Mouse (Mus musculus) heart, postnatal 0 days (tissue): Measurements from ENCODE around the gene Abca17.

Experiments
- CTCF ChIP-seq: IDR thresholded peaks from 2 replicates; pipeline ENCODE4 v1.5.1; 2016; ENCODE audit warnings: antibody characterized with exemption, control low read depth, low read depth
- EP300 ChIP-seq: IDR thresholded peaks from 2 replicates; pipeline ENCODE4 v1.6.1; 2016; ENCODE audit warnings: antibody characterized with exemption, low read depth

- TF ChIP-seq CTCF (no peak), EP300 (no peak)
Observed at GRCm38 (mm10) chr17:24223513-24223912, 127.4 kb downstream of the Abca17 start.
